Mouse (Mus musculus) intestine, embryonic 16.5 days (tissue): ENCODE measurements at regions not wholly inside any gene's neighbourhood (a gene's known extent, or its start where the extent isn't known, plus 50 kb on each side); places are given as distances from the start of the nearest gene placed in this dataset.

Source experiments
- ATAC-seq: fragments of 200-750 bp; cut with Nextera tagmentation; 2 replicates; pipeline ENCODE4 v1.8.0; 2017; ENCODE audit warnings: moderate TSS enrichment, moderate library complexity
- H3K27ac ChIP-seq: fragments of 300-500 bp; sonication (generic); 2 replicates; pipeline ENCODE4 v1.5.1; 2014; ENCODE audit warnings: mild to moderate bottlenecking, low read length
- H3K27me3 ChIP-seq: fragments of 300-500 bp; sonication (generic); replicated peaks from 2 replicates; pipeline ENCODE4 v1.6.1; 2014; ENCODE audit warnings: low read length, control low read depth, mixed read lengths; ENCODE audit not compliant: control insufficient read depth, insufficient read depth
- H3K36me3 ChIP-seq: fragments of 300-500 bp; sonication (generic); 2 replicates; pipeline ENCODE4 v1.6.1; 2014; ENCODE audit warnings: low read length, control low read depth; ENCODE audit not compliant: control insufficient read depth, insufficient read depth
- H3K4me1 ChIP-seq: fragments of 300-500 bp; sonication (generic); 2 replicates; pipeline ENCODE4 v1.6.1; 2014; ENCODE audit warnings: low read length, control low read depth, mixed read lengths; ENCODE audit not compliant: control insufficient read depth, insufficient read depth
- H3K4me2 ChIP-seq: fragments of 300-500 bp; sonication (generic); 2 replicates; pipeline ENCODE4 v1.6.1; 2014; ENCODE audit warnings: low read depth, low read length, control low read depth
- H3K4me3 ChIP-seq: fragments of 300-500 bp; sonication (generic); 2 replicates; pipeline ENCODE4 v1.5.1; 2014; ENCODE audit warnings: mild to moderate bottlenecking, low read length
- H3K9ac ChIP-seq: fragments of 300-500 bp; sonication (generic); 2 replicates; pipeline ENCODE4 v1.6.1; 2014; ENCODE audit warnings: low read depth, low read length
- H3K9me3 ChIP-seq: fragments of 300-500 bp; sonication (generic); 2 replicates; pipeline ENCODE4 v1.6.1; 2016; ENCODE audit warnings: low read length, control low read depth; ENCODE audit not compliant: control insufficient read depth
- WGBS: fragments of 180-500 bp; shearing (Covaris S2); extraction: QIAGEN DNeasy Blood & Tissue Kit; methylation state at CpG from one replicate; pipeline ENCODE4 v1.1.7; 2014; 5-methylcytosine and 5-hydroxymethylcytosine counted together

DNA sequence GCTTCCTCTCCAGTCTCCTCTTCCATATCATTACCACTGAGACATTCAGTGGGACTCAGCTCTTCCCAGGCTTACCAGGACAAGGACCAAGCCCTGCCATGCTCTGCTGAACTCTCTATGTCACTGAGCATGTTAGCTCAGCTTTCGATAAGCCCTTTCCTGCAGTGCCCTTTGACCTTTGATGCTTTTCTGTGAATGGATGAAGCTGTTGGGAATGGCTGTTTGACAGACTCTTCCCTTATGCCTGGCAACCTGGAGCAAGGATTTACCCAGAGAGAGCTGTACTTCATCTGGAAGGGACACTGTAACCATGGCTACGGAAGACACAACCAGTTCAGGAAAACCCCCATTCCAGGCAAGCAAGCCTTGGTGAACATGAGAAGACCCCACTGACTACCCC lies 172.8 kb downstream of the Shq1 start:
- Histone ChIP-seq H3K36me3 (no peaks in the 10 kb centered on the region), H3K9me3 (no peaks in the 10 kb centered on the region), H3K27me3 (no peaks in the 10 kb centered on the region), H3K4me2 (no peak overlapping the region), H3K4me3 (no peak overlapping the region), H3K4me1 (no peaks in the 10 kb centered on the region; the same call in 1 of the 2 replicates), H3K9ac (no peak overlapping the region), H3K27ac (no peak overlapping the region)
- 68% methylated on average over 2 of the region's 2 CpGs for WGBS
- ATAC-seq: no peak

DNA sequence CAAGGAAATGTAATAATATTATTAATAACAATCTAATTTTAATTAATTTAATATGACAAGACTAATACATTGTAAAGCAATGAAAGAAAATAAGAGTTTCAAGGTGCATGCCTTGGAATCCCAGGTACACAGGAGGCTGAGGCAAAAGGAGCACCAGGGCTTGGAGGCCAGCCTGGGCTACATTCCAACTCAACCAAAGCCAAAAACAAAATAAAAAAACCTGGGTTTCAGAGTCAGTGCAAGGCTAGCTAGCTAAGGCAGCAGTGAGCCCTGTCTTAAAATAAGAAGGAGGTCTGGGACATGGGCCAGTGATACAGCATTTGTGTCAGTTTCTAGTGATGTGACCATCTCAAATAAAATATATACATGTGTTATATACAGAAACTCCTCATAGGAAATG lies 174.8 kb downstream of the Shq1 start:
- no peak overlapping the region for H3K9ac ChIP-seq
- H3K27ac ChIP-seq: no peak overlapping the region
- H3K27me3 ChIP-seq: no peaks in the 10 kb centered on the region
- no peak for ATAC-seq
- no peak overlapping the region for H3K4me2 ChIP-seq
- H3K9me3 ChIP-seq: no peaks in the 10 kb centered on the region
- H3K36me3 ChIP-seq: no peaks in the 10 kb centered on the region
- no peaks in the 10 kb centered on the region for H3K4me1 ChIP-seq
- no peak overlapping the region for H3K4me3 ChIP-seq

DNA sequence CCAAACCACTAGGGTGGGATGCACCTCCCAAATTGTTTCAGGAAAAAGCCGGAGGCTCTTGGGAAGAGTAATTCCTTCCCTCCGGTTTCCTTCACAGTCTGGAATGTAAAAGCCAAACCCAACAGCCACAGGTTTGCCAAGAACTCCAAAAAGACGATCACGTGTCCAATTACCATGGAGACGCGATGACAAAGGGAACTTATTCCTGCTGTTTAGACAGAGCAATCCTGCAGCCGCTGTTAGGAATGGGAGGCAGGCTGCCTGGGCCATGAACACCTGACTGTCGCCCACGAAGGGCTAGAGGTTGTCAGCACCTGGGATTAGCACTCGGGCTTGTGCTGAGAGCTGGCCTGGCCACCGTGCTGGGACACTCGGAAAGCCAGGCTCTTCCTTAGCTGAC lies 175.8 kb downstream of the Shq1 start:
- no peaks in the 10 kb centered on the region for H3K27me3 ChIP-seq
- WGBS: 63% methylated on average over 12 of the region's 12 CpGs

DNA sequence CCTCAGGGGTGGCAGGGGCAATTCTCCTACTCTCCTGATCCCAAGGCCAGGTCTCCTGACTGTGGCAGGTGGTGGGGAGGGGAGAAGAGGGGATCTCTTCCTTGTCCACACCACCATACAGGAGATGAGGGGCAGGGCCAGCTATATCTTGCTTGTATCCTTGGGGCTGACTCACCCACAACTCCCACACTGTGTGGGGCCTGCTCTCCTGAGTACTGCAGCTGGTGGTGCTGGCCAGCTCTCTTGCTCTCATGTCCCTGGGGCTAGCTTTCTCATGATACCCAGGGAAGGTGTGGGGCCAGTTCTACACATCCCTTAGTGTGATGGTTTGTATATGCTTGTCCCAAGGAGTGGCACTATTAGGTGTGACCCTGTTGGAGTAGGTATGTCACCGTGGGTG lies 177.4 kb downstream of the Shq1 start:
- no peaks in the 10 kb centered on the region for H3K27me3 ChIP-seq
- H3K27ac ChIP-seq: no peak overlapping the region
- no peak for ATAC-seq
- no peak overlapping the region for H3K4me3 ChIP-seq
- H3K36me3 ChIP-seq: no peaks in the 10 kb centered on the region
- H3K9me3 ChIP-seq: no peaks in the 10 kb centered on the region
- H3K4me1 ChIP-seq: no peaks in the 10 kb centered on the region
- H3K4me2 ChIP-seq: no peak overlapping the region
- no peak overlapping the region for H3K9ac ChIP-seq
- WGBS: 65% methylated on average over 1 of the region's 1 CpGs

More for the DNA sequence above, 175.8 kb downstream of the Shq1 start:
- Histone ChIP-seq H3K9me3 (no peaks in the 10 kb centered on the region), H3K4me1 (no peaks in the 10 kb centered on the region), H3K36me3 (no peaks in the 10 kb centered on the region), H3K9ac (no peak overlapping the region), H3K27ac (no peak overlapping the region), H3K4me2 (no peak overlapping the region), H3K4me3 (no peak overlapping the region)
- ATAC-seq: no peak

DNA sequence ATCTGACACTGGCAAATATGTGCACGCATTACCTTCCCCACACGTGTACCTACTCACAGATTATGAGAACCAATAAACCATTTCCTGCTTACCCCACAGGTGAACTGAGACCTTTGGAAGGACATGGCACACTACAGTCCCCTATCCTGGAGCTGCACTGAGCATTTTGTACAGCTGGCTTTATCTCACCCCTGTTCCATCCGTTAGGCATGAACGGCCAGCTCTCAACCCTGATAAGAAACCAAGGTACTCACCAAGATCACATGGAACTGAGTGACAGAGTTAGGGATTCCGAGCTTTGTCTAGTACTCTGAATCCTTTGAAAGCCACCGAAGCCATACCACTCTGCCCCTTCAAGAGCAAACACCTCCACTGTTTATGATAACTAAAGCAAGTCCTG lies 179.1 kb downstream of the Shq1 start:
- no peaks in the 10 kb centered on the region for H3K4me1 ChIP-seq
- H3K27me3 ChIP-seq: no peaks in the 10 kb centered on the region
- H3K4me2 ChIP-seq: no peak overlapping the region
- no peak overlapping the region for H3K27ac ChIP-seq
- H3K9ac ChIP-seq: no peak overlapping the region
- H3K36me3 ChIP-seq: no peaks in the 10 kb centered on the region
- H3K4me3 ChIP-seq: no peak overlapping the region
- H3K9me3 ChIP-seq: no peaks in the 10 kb centered on the region
- no peak for ATAC-seq
- 77% methylated on average over 6 of the region's 6 CpGs for WGBS

DNA sequence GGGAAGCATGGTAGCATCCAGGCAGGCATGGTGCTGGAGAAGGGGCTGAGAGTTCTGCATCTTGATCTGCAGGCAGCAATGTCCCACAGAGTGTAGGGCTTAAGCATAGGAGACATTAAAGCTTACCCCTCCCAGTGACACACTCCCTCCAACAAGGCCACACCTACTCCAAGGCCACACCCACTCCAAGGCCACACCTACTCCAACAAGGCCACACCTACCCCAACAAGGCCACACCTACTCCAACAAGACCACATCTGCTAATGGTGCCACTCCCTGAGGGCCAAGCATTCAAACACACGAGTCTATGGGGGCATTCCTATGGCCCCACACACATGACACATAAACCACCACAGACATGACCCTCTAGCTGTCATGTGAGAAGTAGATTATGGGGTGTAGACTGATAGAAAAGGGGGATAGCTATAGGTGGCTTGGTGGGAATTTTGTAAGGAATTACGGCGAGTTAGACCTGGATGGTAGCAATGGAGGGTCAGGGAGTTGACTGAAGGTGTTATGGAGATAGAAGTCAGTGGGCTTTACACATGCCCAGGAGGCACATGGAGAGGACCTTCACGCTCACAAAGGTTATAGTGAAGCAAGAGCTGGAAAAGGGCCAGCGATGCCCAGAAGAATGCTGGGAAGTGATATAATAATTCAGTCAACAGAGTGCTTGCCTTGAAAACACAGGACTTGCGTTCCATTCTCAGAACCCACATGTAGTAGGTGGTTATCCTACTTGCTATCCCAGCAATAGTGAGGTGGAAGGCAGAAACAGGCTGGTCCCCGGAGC lies 179.8 kb downstream of the Shq1 start:
- Histone ChIP-seq H3K36me3 (no peaks in the 10 kb centered on the region), H3K4me2 (no peak overlapping the region), H3K9ac (no peak overlapping the region), H3K27ac (no peak overlapping the region), H3K9me3 (no peaks in the 10 kb centered on the region), H3K4me3 (no peak overlapping the region), H3K27me3 (no peaks in the 10 kb centered on the region), H3K4me1 (no peaks in the 10 kb centered on the region)
- ATAC-seq: no peak
- WGBS: 92% methylated on average over 7 of the region's 7 CpGs

DNA sequence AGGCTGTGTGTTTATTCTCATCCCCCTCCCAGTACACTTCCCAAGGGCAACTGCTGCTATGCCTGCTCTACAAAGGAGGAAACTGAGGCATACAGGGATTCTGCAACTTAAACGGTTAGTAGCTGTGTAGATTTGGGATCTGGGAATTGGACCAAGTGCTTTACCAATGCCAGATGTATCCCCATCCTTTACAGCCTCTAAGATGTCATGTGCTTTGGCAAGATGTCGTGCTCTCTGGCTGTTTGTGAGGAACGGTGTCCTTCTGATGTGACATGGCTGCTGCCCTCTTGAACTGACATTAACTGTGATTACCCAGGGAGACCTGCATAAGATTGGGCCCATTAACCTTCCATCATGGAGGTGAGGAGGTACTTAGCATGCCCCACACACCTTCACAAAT lies 187.1 kb downstream of the Shq1 start:
- 70% methylated on average over 3 of the region's 3 CpGs for WGBS
- Histone ChIP-seq H3K9me3 (no peaks in the 10 kb centered on the region), H3K27ac (no peak overlapping the region), H3K9ac (no peak overlapping the region), H3K36me3 (no peaks in the 10 kb centered on the region), H3K4me1 (peaks cover 17% of the 10 kb centered on the region), H3K27me3 (no peaks in the 10 kb centered on the region), H3K4me2 (no peak overlapping the region), H3K4me3 (no peak overlapping the region)
- ATAC-seq: no peak

DNA sequence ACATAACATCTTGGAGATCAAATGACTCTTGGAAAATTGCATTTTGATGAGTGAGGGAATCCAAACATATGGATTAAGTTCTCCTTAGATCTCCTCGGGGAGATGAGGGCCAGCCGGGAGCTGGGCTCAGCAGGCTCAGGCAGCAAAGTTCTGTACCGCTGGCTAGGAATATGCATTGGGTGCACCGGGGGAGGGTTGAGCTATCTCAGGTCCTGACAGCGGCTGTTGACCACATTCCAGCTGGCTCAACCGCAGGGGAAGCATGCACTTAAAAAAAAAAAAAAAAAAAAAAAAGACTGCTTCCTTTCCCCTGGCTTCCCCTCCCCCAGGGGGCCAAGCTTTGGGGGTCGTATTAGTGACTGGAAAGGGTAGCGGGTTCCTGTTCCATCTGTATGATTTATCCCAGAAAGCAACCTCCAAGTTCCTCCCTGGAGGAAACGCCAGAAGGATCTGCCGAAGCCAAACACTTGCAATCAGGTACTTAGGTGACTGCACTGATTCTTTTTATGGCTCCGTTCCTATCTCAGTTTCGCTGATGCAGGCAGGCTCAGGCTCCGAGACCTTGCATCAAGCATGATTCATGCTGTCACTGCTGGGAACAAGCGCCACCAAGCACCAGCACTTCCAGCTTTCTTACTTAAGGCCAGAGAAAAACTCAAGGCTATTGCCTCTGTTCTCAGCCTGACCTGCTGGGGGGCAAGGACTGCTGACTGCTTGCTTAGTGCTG lies 187.7 kb downstream of the Shq1 start:
- Histone ChIP-seq H3K9me3 (no peaks in the 10 kb centered on the region), H3K4me2 (no peak overlapping the region), H3K4me1 (peaks cover 17% of the 10 kb centered on the region), H3K36me3 (no peaks in the 10 kb centered on the region), H3K4me3 (no peak overlapping the region), H3K27ac (no peak overlapping the region), H3K27me3 (no peaks in the 10 kb centered on the region), H3K9ac (no peak overlapping the region)
- peak; percentile 65 for ATAC-seq
- 5% methylated on average over 14 of the region's 14 CpGs for WGBS

DNA sequence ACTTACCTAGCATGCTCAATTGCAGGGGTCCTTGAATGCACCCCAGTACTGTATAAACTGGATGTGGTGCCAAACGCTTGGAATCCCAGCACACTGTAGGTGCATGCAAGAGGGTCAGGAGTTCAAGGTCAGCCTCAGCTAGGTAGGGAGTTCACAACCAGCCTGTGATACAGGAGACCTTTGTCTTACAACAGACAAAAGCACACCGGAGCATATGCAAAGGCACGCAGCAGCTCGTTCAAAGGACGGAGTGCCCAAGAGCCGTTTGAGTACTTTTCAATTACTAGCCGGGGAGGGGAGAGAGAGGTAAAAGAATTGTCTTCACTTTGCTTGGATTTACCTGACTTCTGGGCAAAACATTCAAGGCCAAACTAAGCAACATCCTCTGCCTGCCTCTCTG lies 188.4 kb downstream of the Shq1 start:
- no peaks in the 10 kb centered on the region for H3K36me3 ChIP-seq
- H3K9ac ChIP-seq: no peak overlapping the region
- no peaks in the 10 kb centered on the region for H3K9me3 ChIP-seq
- no peaks in the 10 kb centered on the region for H3K27me3 ChIP-seq
- no peak overlapping the region for H3K27ac ChIP-seq
- no peak overlapping the region for H3K4me2 ChIP-seq
- no peak for ATAC-seq
- no peak overlapping the region for H3K4me3 ChIP-seq
- WGBS: 50% methylated on average over 7 of the region's 7 CpGs
- peaks cover 17% of the 10 kb centered on the region for H3K4me1 ChIP-seq
